ENCODE assay signal across 10 mouse cellular contexts in genomic region chr13:101092033-101092742, GRCm38 (mm10).
DNase-seq lines count a peak whose midpoint lies in the region; ATAC-seq and TF ChIP-seq lines count a peak whose summit lies in the region.
"Had no signal": no experiment of that assay in that cellular context is flagged by ENCODE, and none has a peak within 500 bp of the region (broad histone marks: within the 10 kb centered on the region; RNA-seq: fewer than 3 reads in every experiment).

No protein-coding gene starts in this region.

- no peaks in the 10 kb centered on the region for H3K4me1 ChIP-seq in hindbrain, embryonic 16.5 days (ENCODE audit: control insufficient read depth, insufficient read depth, low read depth, low read length)
- no peaks in the 10 kb centered on the region for H3K4me1 ChIP-seq in hindbrain, embryonic 13.5 days (replicated peaks)
- H3K4me1 ChIP-seq: liver, embryonic 13.5 days; stomach, embryonic 15.5 days had no signal

- 66% methylated on average over 18 of the region's 18 CpGs for WGBS in hindbrain, embryonic 16.5 days
- 77% methylated on average over 18 of the region's 18 CpGs for whole genome bisulfite sequencing in hindbrain, embryonic 13.5 days

- no peaks in the 10 kb centered on the region for H3K36me3 ChIP-seq in hindbrain, embryonic 16.5 days (ENCODE audit: control insufficient read depth, insufficient read depth, low read length)
- H3K36me3 ChIP-seq in hindbrain, embryonic 13.5 days: no peaks in the 10 kb centered on the region
- H3K36me3 ChIP-seq: liver, embryonic 13.5 days; stomach, embryonic 15.5 days had no signal

- no peak for TF ChIP-seq CTCF in layer of hippocampus, adult 2 months (conservative IDR thresholded peaks at IDR 0.05)

- H3K9me3 ChIP-seq in hindbrain, embryonic 16.5 days (ENCODE audit: control insufficient read depth, low read length): no peaks in the 10 kb centered on the region
- no peaks in the 10 kb centered on the region for H3K9me3 ChIP-seq in hindbrain, embryonic 13.5 days
- H3K9me3 ChIP-seq: liver, embryonic 13.5 days; stomach, embryonic 15.5 days had no signal

- peak overlapping the region; percentile 1; the same call in 1 of the 2 replicates for H3K4me2 ChIP-seq in hindbrain, embryonic 16.5 days (ENCODE audit: low read length)
- no peak overlapping the region for H3K4me2 ChIP-seq in hindbrain, embryonic 13.5 days
- H3K4me2 ChIP-seq: liver, embryonic 13.5 days; stomach, embryonic 15.5 days had no signal

- H3K27ac ChIP-seq in hindbrain, embryonic 16.5 days (ENCODE audit: low read depth, low read length): no peak overlapping the region
- H3K27ac ChIP-seq in hindbrain, embryonic 13.5 days: no peak overlapping the region
- peak overlapping the region; percentile 64; the same call in 1 of the 2 replicates for H3K27ac ChIP-seq in layer of hippocampus, adult 2 months
- H3K27ac ChIP-seq: liver, embryonic 13.5 days; stomach, embryonic 15.5 days had no signal

- ATAC-seq in hindbrain, embryonic 16.5 days: peak; percentile 86
- ATAC-seq in hindbrain, embryonic 13.5 days (ENCODE audit: low FRiP score): no peak
- ATAC-seq in megakaryocyte, adult 5-6 weeks (ENCODE audit: poor library complexity, severe bottlenecking): no peak
- no peak for ATAC-seq in CD4-positive, CD25-positive, alpha-beta regulatory T cell, adult 4 months

- H3K27me3 ChIP-seq in hindbrain, embryonic 16.5 days (replicated peaks; ENCODE audit: control insufficient read depth, insufficient read depth, low read length): no peaks in the 10 kb centered on the region
- no peaks in the 10 kb centered on the region for H3K27me3 ChIP-seq in hindbrain, embryonic 13.5 days
- H3K27me3 ChIP-seq: liver, embryonic 13.5 days; stomach, embryonic 15.5 days had no signal

- no peak overlapping the region for H3K9ac ChIP-seq in hindbrain, embryonic 16.5 days (ENCODE audit: low read depth, low read length)
- H3K9ac ChIP-seq in hindbrain, embryonic 13.5 days: no peak overlapping the region
- H3K9ac ChIP-seq: liver, embryonic 13.5 days; stomach, embryonic 15.5 days had no signal

- DNase-seq in cerebellum, adult 11 months: peak; percentile 49
- DNase-seq in gastrocnemius, postnatal 10 days: peak; percentile 28
- peak; percentile 49 to 60 for DNase-seq in layer of hippocampus, adult 2 months (ENCODE audit: low spot score in 2 of 2)
- peak; percentile 21 for DNase-seq in lung, postnatal 14 days
- DNase-seq: liver, embryonic 13.5 days had no signal

- H3K4me3 ChIP-seq in hindbrain, embryonic 16.5 days (ENCODE audit: low read length): no peak overlapping the region
- H3K4me3 ChIP-seq in hindbrain, embryonic 13.5 days: no peak overlapping the region
- H3K4me3 ChIP-seq in layer of hippocampus, adult 2 months: peak overlapping the region; percentile 39
- H3K4me3 ChIP-seq: liver, embryonic 13.5 days; stomach, embryonic 15.5 days had no signal
